Mouse (Mus musculus): ENCODE data around the gene Vmn1r135. TPM values are rescaled to one million over a fixed set of nuclear protein-coding genes. Genes with fewer than 3 reads are reported as not detected.
"Not testable (repeated sequence)": the region's sequence is repeated elsewhere in the genome, so short reads cannot be mapped to it uniquely, and the experiment has no call there.

The Vmn1r135 gene
- polyA plus RNA-seq (2016; fragmentation: Nextera tagmentation; extraction: Ambion mirVana): not detected in 2 replicates

GRCm38 (mm10) chr7:21832051-21832450, at the start of gene Vmn1r135:
TSS of gene Vmn1r135 (plus strand) at chr7:21832351.
- not testable (repeated sequence) for DNase-seq (ENCODE audit: low spot score); H3K9me3 ChIP-seq (replicated peaks); H3K27me3 ChIP-seq (ENCODE audit: low read depth, poor library complexity, severe bottlenecking); H3K27ac ChIP-seq (replicated peaks); H3K4me1 ChIP-seq; H3K36me3 ChIP-seq; H3K4me3 ChIP-seq
- no CpG with 5 or more reads among the region's 1 CpGs for WGBS

GRCm38 (mm10) chr7:21796628-21797027, 35.5 kb upstream of the Vmn1r135 start, which contains the start of gene Gm4177:
TSS of gene Gm4177 (minus strand) at chr7:21796728.
- H3K4me3 ChIP-seq; H3K27ac ChIP-seq (replicated peaks); DNase-seq (ENCODE audit: low spot score); H3K4me1 ChIP-seq; H3K9me3 ChIP-seq (replicated peaks); H3K36me3 ChIP-seq; H3K27me3 ChIP-seq (ENCODE audit: low read depth, poor library complexity, severe bottlenecking): not testable (repeated sequence)
- WGBS: no CpG with 5 or more reads among the region's 3 CpGs

GRCm38 (mm10) chr7:21844167-21844566, 12.0 kb downstream of the Vmn1r135 start, which contains the start of gene Gm5725:
TSS of gene Gm5725 (minus strand) at chr7:21844267.
- no CpG with 5 or more reads among the region's 1 CpGs for WGBS
- H3K27me3 ChIP-seq (ENCODE audit: low read depth, poor library complexity, severe bottlenecking); H3K9me3 ChIP-seq (replicated peaks); DNase-seq (ENCODE audit: low spot score); H3K4me3 ChIP-seq; H3K4me1 ChIP-seq; H3K27ac ChIP-seq (replicated peaks); H3K36me3 ChIP-seq: not testable (repeated sequence)

Other genes starting within 250 kb of the Vmn1r135 start
- gene Vmn1r132, start 218.3 kb upstream of the Vmn1r135 start, polyA plus RNA-seq (2016; fragmentation: Nextera tagmentation; extraction: Ambion mirVana): not detected in 2 replicates
- not detected in 2 replicates for gene Gm4175, start 70.9 kb upstream of the Vmn1r135 start, polyA plus RNA-seq (2016; fragmentation: Nextera tagmentation; extraction: Ambion mirVana)
- not detected in 2 replicates for gene Gm4177, start 35.6 kb upstream of the Vmn1r135 start, polyA plus RNA-seq (2016; fragmentation: Nextera tagmentation; extraction: Ambion mirVana)
- not detected in 2 replicates for gene Gm5725, start 11.9 kb downstream of the Vmn1r135 start, polyA plus RNA-seq (2016; fragmentation: Nextera tagmentation; extraction: Ambion mirVana)
- gene Gm5891, start 88.9 kb downstream of the Vmn1r135 start, polyA plus RNA-seq (2016; fragmentation: Nextera tagmentation; extraction: Ambion mirVana): not detected in 2 replicates
- not detected in 2 replicates for gene Vmn1r137, start 162.2 kb downstream of the Vmn1r135 start, polyA plus RNA-seq (2016; fragmentation: Nextera tagmentation; extraction: Ambion mirVana)
- gene Vmn1r138, start 196.5 kb downstream of the Vmn1r135 start, polyA plus RNA-seq (2016; fragmentation: Nextera tagmentation; extraction: Ambion mirVana): not detected in 2 replicates
- gene Gm6176, start 224.0 kb downstream of the Vmn1r135 start, polyA plus RNA-seq (2016; fragmentation: Nextera tagmentation; extraction: Ambion mirVana): not detected in 2 replicates
- gene Vmn1r139, start 236.7 kb downstream of the Vmn1r135 start, polyA plus RNA-seq (2016; fragmentation: Nextera tagmentation; extraction: Ambion mirVana): not detected in 2 replicates

Measured in midbrain, embryonic 10.5 days (tissue).